Mouse (Mus musculus): ENCODE results near the gene Gm28051.

- no peak for TF ChIP-seq GATA1 (IDR thresholded peaks at IDR 0.05; ENCODE audit: borderline replicate concordance, low read length)
- TF ChIP-seq FLI1 (IDR thresholded peaks at IDR 0.05; ENCODE audit: low read length), result no peak
These were observed 78.7 kb downstream of the Gm28051 start for GRCm38 (mm10) chr12:102678820-102679219.
